Mouse (Mus musculus): Measurements from ENCODE around the gene Nsf. TPM values are rescaled to one million over a fixed set of nuclear protein-coding genes. Genes with fewer than 3 reads are reported as not detected.
"Not testable (repeated sequence)": the region's sequence is repeated elsewhere in the genome, so short reads cannot be mapped to it uniquely, and the experiment has no call there.

Nsf gene
- 49.6 and 51.4 TPM in 2 replicates for polyA plus RNA-seq (2015; fragmentation: Nextera tagmentation; extraction: Ambion mirVana)

DNA sequence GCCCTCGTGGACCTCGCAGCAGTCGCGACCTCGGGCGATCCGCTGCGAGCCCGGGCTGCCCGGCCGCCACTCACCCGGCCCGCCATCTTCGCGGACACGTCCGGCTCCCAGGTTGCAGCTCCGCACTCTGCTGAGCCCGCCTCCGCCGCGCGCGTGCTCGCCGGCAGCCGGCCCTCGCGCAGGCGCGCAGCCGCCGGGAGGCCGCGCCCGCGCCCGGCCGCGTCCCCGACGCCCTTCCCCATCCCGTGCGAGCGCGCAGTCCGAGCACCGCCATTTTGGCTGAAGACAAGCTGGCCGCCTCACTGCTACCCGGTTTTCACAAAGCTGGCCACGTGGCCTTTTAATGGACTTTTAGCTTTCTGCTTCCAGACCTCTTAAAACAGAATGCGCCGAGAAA, at the start of gene Nsf:
Gene Nsf, minus strand, starts transcription at position 161 of the 397 bp plus-strand sequence.
- peak within 1 kb of the TSS; percentile 93 for H3K9ac ChIP-seq
- WGBS = 0% methylated on average over 45 of the region's 53 CpGs
- H3K4me2 ChIP-seq = peak within 1 kb of the TSS; percentile 63
- H3K9me3 ChIP-seq = no peaks in the 10 kb centered on the region
- H3K4me1 ChIP-seq = peaks cover 8% of the 10 kb centered on the region; the same call in 1 of the 2 replicates
- H3K36me3 ChIP-seq = no peaks in the 10 kb centered on the region
- ATAC-seq (ENCODE audit: borderline replicate concordance, extremely low read depth, low FRiP score, low TSS enrichment) = peak; percentile 97
- no peaks in the 10 kb centered on the region for H3K27me3 ChIP-seq
- peak within 1 kb of the TSS; percentile 92 for H3K4me3 ChIP-seq
- H3K27ac ChIP-seq = peak within 1 kb of the TSS; percentile 49; the same call in 1 of the 2 replicates

DNA sequence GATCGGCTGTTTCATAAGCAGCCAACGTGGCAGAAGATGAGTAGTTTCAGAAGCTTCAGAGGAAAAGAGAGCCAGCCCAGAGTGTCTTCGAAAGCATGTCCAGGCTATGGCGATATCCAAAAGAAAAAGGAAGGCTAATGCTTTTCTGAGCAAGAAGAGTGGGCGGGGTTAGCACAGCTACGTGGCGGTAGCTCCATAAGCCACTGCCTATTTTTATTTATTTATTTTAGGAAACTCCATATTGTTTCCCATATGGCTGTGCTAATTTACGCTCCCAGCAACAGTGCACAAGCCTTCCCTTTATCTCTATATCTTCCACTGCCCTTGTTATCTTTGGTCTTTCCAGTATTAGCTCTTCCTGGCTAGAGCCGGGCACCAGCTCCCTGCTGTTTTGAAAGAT, 49.5 kb upstream of the Nsf start:
- Histone ChIP-seq H3K4me3 (no peak overlapping the region), H3K27me3 (no peaks in the 10 kb centered on the region; the same call in 1 of the 2 replicates), H3K4me1 (no peaks in the 10 kb centered on the region), H3K9ac (no peak overlapping the region), H3K9me3 (no peaks in the 10 kb centered on the region), H3K4me2 (no peak overlapping the region), H3K36me3 (no peaks in the 10 kb centered on the region), H3K27ac (no peak overlapping the region)
- ATAC-seq (ENCODE audit: borderline replicate concordance, extremely low read depth, low FRiP score, low TSS enrichment) = no peak
- WGBS = 59% methylated on average over 9 of the region's 9 CpGs

DNA sequence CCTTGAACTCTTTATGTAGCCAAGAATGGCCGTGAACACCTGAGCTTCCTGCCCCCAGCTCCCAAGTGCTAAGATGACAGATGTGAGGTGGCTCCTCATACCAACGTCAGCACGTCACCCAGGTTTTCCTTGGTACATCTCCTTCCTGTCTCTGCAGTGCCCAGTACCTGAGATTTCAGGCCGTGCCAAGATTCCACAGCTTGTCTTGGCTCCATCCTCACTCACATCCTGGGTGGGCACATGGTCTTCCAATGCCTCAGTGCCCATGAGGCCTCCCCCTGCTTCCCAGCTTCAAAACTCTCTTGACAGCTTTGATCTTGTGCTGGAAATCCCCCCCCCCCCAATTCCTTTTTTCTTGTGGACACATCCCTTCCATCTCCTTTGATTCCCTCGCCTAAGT, 48.3 kb upstream of the Nsf start:
- Histone ChIP-seq H3K4me2 (no peak overlapping the region), H3K27me3 (no peaks in the 10 kb centered on the region; the same call in 1 of the 2 replicates), H3K27ac (no peak overlapping the region), H3K4me1 (no peaks in the 10 kb centered on the region), H3K9ac (no peak overlapping the region), H3K4me3 (no peak overlapping the region), H3K9me3 (no peaks in the 10 kb centered on the region), H3K36me3 (no peaks in the 10 kb centered on the region)
- 85% methylated on average over 5 of the region's 5 CpGs for WGBS
- ATAC-seq (ENCODE audit: borderline replicate concordance, extremely low read depth, low FRiP score, low TSS enrichment) = no peak

DNA sequence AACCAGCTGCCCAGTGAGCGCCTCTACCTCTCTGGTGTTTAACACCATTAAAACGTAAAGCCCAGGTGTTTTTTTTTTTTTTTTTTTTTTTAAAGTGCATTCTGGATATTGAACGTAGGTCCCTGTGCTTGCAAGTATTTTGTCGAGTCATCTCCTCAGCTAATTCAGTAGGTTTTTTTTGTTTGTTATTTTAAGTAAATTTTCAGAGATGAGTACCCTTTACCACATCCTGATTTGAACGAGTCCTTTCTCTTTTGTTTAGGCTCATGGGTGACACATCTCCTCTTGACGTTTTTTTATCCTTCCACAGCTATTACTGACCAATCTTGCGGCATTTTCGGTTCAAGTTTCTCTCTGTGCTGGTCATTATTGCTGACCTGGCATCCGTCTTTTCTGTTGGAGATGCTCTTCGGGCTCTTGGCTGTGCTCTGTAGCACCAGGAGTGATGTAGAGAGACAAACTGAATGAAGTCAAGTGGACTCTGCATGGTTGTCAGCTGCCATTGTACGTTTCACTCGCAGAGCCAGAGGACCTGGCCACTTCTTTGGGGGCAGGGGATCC, 47.6 kb upstream of the Nsf start:
- Histone ChIP-seq H3K4me3 (no peak overlapping the region), H3K27me3 (no peaks in the 10 kb centered on the region; the same call in 1 of the 2 replicates), H3K4me1 (no peaks in the 10 kb centered on the region), H3K9ac (no peak overlapping the region), H3K27ac (no peak overlapping the region), H3K9me3 (no peaks in the 10 kb centered on the region), H3K4me2 (no peak overlapping the region), H3K36me3 (no peaks in the 10 kb centered on the region)
- WGBS = 64% methylated on average over 12 of the region's 12 CpGs
- ATAC-seq (ENCODE audit: borderline replicate concordance, extremely low read depth, low FRiP score, low TSS enrichment) = no peak

DNA sequence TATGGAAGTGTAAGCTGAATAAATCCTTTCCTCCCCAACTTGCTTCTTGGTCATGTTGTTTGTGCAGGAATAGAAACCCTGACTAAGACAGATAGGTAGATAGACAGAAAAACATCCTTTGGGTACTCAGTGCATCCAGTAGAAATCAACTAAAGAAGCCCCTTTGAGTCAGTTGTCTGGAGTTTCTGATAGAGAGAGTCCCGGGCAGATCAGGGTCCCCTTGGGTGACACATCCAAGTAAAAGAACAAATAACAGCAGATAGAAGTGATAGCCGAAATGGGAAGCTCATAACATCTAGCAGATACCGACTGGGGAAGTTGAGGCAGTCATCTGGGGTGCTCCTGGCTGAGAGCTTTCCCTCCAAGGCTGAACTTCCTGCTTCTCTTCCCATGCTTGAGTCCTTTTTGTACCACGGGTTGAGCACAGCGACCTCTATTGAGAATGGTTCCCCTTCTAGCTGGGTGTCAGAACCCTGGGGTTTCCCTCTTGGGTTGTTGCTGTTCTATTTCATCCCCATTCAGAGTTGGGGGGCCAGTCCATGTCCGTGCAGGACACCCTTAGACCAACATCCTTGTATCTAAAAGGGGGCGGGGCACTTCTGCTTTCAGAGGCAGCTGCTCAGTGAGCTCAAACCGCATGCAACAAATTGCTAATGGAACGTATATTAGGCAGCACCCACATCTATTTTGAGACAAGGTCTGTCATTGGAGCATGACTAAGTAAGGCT, 47.0 kb upstream of the Nsf start:
- no peak overlapping the region for H3K4me2 ChIP-seq

DNA sequence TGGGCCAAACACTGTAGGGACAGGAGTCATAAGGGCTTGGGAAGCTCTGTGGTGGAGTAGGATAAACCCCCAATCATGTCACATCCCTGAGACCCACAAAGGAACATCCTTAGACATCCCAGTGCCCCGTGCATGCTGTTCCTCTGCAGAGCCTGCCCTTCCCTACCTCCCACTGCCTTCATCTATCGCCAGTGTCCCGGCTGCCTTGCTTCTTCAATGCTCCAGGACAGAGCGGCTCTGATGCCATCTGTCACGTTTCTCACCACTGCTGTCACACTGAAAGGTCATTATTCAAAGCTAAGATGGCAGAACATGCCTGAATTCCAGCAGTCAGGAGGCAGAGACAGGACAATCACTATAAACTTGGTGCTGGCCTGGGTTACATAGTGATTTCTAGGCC, 44.9 kb upstream of the Nsf start:
- no peak for ATAC-seq (ENCODE audit: borderline replicate concordance, extremely low read depth, low FRiP score, low TSS enrichment)
- 61% methylated on average over 5 of the region's 5 CpGs for WGBS
- Histone ChIP-seq H3K4me2 (no peak overlapping the region), H3K36me3 (no peaks in the 10 kb centered on the region), H3K27ac (no peak overlapping the region), H3K4me3 (no peak overlapping the region), H3K9ac (no peak overlapping the region), H3K4me1 (no peaks in the 10 kb centered on the region), H3K9me3 (no peaks in the 10 kb centered on the region), H3K27me3 (no peaks in the 10 kb centered on the region; the same call in 1 of the 2 replicates)

More for the DNA sequence above, 47.0 kb upstream of the Nsf start:
- no peak overlapping the region for H3K9ac ChIP-seq
- H3K4me3 ChIP-seq = no peak overlapping the region
- H3K4me1 ChIP-seq = no peaks in the 10 kb centered on the region
- 67% methylated on average over 9 of the region's 9 CpGs for WGBS
- no peaks in the 10 kb centered on the region; the same call in 1 of the 2 replicates for H3K27me3 ChIP-seq
- H3K9me3 ChIP-seq = no peaks in the 10 kb centered on the region
- no peaks in the 10 kb centered on the region for H3K36me3 ChIP-seq
- H3K27ac ChIP-seq = no peak overlapping the region
- ATAC-seq (ENCODE audit: borderline replicate concordance, extremely low read depth, low FRiP score, low TSS enrichment) = no peak

DNA sequence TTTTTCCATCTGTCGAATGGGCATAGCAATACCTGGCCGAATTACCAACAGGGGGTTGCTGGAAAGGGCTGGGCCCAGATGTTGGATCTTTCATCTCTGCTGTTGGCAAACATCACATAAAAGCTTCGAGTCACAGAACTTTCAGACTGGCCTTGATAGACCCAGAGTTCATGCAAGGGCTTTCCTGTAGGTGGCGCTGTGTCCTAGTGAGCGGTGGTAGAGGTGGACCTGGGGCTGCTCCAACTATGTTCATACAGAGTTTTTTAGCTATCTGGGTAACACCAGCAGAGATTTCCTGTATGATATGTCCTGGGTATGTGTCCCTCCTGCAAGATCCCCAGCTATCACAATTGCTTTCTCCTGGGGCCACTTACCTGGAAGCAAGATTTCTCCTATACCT, 43.5 kb upstream of the Nsf start:
- H3K9me3 ChIP-seq = no peaks in the 10 kb centered on the region
- ATAC-seq (ENCODE audit: borderline replicate concordance, extremely low read depth, low FRiP score, low TSS enrichment) = no peak
- H3K4me3 ChIP-seq = no peak overlapping the region
- no peak overlapping the region for H3K27ac ChIP-seq
- no peaks in the 10 kb centered on the region for H3K27me3 ChIP-seq
- WGBS = 15% methylated on average over 5 of the region's 5 CpGs
- no peak overlapping the region for H3K4me2 ChIP-seq
- no peak overlapping the region for H3K9ac ChIP-seq
- H3K36me3 ChIP-seq = no peaks in the 10 kb centered on the region
- H3K4me1 ChIP-seq = no peaks in the 10 kb centered on the region

DNA sequence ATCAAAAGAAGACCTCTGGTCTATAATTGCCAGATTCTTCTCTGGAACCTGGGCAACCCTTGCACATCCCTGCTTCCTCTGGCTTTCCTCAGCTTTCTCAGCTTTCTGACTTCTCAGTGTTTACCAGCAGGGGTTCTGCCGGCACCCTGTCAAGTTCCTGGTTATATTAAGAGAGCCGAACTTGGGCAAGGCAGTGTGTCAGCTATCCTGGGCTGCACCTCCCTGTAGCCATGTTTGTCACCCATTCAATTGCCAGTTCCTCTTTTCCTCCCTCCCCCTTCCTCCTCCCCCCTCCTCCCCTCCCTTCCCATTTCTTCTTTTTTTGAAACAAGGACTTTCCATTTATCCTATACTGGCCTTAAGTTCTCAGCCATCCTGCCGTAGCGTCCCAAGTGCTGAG, 38.8 kb upstream of the Nsf start:
- WGBS = 48% methylated on average over 4 of the region's 4 CpGs
- Histone ChIP-seq H3K4me3 (no peak overlapping the region), H3K27me3 (no peaks in the 10 kb centered on the region), H3K9me3 (no peaks in the 10 kb centered on the region), H3K9ac (no peak overlapping the region), H3K27ac (no peak overlapping the region), H3K4me1 (no peaks in the 10 kb centered on the region), H3K36me3 (no peaks in the 10 kb centered on the region), H3K4me2 (no peak overlapping the region)
- ATAC-seq (ENCODE audit: borderline replicate concordance, extremely low read depth, low FRiP score, low TSS enrichment) = no peak

DNA sequence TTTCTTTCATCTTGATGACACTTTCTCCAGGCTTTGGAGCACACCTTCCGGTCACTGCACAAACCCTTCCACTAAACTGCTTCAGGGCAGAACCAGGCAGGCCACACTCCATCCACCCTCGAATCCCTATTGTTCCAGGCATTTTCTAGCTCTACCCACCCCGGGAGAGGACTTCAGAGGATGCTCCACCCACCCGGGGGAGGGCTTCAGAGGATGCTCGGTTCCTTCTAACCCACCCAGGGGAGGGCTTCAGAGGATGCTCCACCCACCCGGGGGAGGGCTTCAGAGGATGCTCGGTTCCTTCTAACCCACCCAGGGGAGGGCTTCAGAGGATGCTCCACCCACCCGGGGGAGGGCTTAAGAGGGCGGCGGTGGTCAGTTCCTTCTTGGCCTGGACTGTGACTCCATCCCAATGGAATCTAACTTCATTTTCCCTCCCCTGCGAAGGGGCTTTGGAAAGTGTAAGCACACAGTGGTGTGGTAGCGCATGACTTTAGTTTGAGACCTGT, 36.2 kb upstream of the Nsf start:
- H3K9me3 ChIP-seq, H3K4me2 ChIP-seq, H3K4me3 ChIP-seq, H3K36me3 ChIP-seq, H3K27me3 ChIP-seq, H3K9ac ChIP-seq, H3K4me1 ChIP-seq, H3K27ac ChIP-seq: not testable (repeated sequence)
- 17% methylated on average over 12 of the region's 12 CpGs for WGBS
- ATAC-seq (ENCODE audit: borderline replicate concordance, extremely low read depth, low FRiP score, low TSS enrichment) = peak; percentile 77

DNA sequence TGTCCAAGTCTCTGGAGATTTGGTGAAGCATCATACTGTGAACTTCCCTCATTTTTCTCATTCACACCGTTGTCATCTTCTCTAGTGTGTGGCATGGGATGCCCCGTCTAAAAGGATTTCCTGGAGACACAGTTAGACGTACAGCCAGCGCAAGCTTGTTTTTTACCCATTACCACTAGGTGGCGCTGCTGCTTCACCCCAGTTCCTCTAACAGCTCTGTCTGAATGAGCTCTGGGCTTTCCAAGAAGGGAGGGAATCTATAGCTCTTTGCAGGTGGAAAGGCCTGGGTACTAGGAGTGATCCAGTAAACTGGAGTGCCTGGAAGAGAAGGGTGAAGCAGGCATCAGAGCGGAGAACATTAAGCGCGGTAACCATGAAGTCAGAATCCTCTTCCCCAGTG, 33.6 kb upstream of the Nsf start:
- 32% methylated on average over 8 of the region's 8 CpGs for WGBS
- Histone ChIP-seq H3K9ac (no peak overlapping the region), H3K27ac (no peak overlapping the region), H3K36me3 (peaks cover 32% of the 10 kb centered on the region), H3K9me3 (no peaks in the 10 kb centered on the region), H3K4me3 (no peak overlapping the region), H3K4me2 (no peak overlapping the region), H3K27me3 (no peaks in the 10 kb centered on the region), H3K4me1 (no peaks in the 10 kb centered on the region)
- ATAC-seq (ENCODE audit: borderline replicate concordance, extremely low read depth, low FRiP score, low TSS enrichment) = no peak

DNA sequence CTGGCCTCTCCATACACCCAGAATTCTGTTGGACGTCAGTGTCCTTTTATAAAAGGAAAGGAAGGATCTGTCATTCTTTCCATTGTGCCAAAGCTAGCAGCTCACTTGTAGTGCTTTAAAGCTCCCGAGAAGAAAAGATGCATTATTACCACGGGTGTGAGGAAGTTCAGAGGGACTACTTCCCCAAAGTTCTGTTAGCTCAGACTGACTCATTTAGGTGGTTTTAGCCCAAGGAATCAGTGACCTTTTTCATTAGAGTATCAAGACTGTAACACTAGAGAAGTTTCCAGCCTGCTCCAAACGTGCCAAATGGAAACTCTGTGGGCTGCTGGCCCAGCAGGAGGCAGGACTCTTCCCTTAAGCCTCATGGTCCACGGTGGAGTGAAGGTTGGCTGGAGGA, 30.2 kb upstream of the Nsf start:
- Histone ChIP-seq H3K9ac (no peak overlapping the region), H3K27me3 (no peaks in the 10 kb centered on the region), H3K4me1 (no peaks in the 10 kb centered on the region), H3K27ac (no peak overlapping the region), H3K4me2 (no peak overlapping the region), H3K36me3 (peaks cover 54% of the 10 kb centered on the region), H3K4me3 (no peak overlapping the region), H3K9me3 (no peaks in the 10 kb centered on the region)
- ATAC-seq (ENCODE audit: borderline replicate concordance, extremely low read depth, low FRiP score, low TSS enrichment) = no peak
- WGBS = 56% methylated on average over 5 of the region's 5 CpGs

DNA sequence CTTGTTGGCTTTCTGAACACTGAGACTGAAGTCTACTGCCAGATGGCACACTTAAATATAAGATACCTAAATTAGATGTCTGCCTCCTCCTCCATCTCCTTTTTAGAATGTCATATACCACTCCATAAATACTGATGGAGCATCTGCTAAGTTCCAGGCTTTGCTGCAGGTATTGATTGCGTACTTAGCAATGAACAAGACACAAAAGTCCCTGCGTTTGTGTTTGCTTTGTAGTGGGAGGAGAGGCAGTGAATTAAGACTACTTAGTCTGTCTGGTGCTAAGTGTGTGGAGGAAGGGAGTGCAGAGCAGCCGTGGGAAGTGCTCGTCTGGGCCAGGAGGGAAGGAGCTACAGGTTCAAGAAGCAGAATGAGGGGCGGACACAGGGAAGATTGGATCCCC, 28.0 kb upstream of the Nsf start:
- H3K36me3 ChIP-seq = peaks cover 68% of the 10 kb centered on the region
- no peak for ATAC-seq (ENCODE audit: borderline replicate concordance, extremely low read depth, low FRiP score, low TSS enrichment)

More for the DNA sequence above, 28.0 kb upstream of the Nsf start:
- no peak overlapping the region for H3K4me3 ChIP-seq
- H3K27me3 ChIP-seq = no peaks in the 10 kb centered on the region
- no peaks in the 10 kb centered on the region for H3K4me1 ChIP-seq
- no peak overlapping the region for H3K9ac ChIP-seq
- H3K4me2 ChIP-seq = no peak overlapping the region
- no peaks in the 10 kb centered on the region for H3K9me3 ChIP-seq
- H3K27ac ChIP-seq = no peak overlapping the region
- 62% methylated on average over 5 of the region's 5 CpGs for WGBS

All from lung, embryonic 15.5 days (tissue).